Mouse (Mus musculus) layer of hippocampus, adult 18-20 months (tissue): ENCODE data around the gene Olfr707. TPM values are rescaled to one million over a fixed set of nuclear protein-coding genes. Genes with fewer than 3 reads are reported as not detected.
"Not testable (repeated sequence)": the region's sequence is repeated elsewhere in the genome, so short reads cannot be mapped to it uniquely, and the experiment has no call there.

Experiments used
- DNase-seq, 2 experiments: peaks; one replicate each; pipeline ENCODE4 v3.0.0; 2022; ENCODE audit warnings: low spot score in 2 of 2
- long read RNA-seq: library from polyadenylated mRNA; stranded (forward); transcript quantifications from one replicate; pipeline ENCODE4 v2.0.0, GENCODE M21; 2021
- total RNA-seq, 2 experiments: library from RNA; stranded (reverse); gene quantifications; 2 replicates each; pipeline ENCODE4 v1.2.3; 2021

The Olfr707 gene
- not detected for total RNA-seq
- long read RNA-seq = 0 reads

DNA sequence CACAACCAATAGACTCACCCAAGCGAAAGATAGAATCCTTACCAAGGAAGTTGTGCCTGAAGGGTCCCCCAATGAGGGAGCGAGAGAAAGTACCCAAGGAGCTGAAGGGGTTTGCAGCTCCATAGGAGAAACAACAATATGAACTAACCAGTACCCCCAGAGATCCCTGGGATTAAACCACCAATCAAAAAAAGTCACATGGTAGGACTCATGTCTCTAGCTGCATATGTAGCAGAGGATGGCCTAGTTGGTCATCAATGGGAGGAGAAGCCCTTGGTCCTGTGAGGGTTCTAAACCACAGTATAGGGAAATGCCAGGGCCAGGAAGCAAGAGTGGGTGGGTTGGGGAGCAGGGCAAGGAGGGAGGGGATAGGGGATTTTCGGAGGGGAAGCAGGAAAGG lies at the start of gene Olfr707:
Gene Olfr707, minus strand, starts transcription at position 101 of the 400 bp plus-strand sequence.
- not testable (repeated sequence) for DNase-seq

DNA sequence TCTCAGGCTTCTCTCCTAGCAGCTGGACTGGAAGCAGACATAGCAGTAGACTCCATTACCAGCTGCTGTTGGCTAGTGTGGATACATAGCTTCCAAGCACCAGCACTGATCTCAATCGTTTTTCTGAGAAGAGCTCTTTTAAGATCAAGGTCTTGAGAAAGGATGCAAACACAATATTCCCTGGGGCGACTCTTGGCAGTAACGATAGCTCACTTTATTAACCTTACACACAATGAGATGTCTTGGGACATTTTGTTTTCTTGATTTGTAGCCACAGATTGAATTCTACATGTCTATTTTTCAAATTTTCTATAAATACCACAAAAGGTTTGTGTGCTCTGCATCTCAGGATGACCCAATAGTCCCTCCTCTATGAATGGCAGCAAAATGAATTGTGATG lies 47.2 kb upstream of the Olfr707 start, which contains the start of gene Olfr710:
Gene Olfr710, minus strand, starts transcription at position 101 of the 400 bp plus-strand sequence.
- no peak for DNase-seq

DNA sequence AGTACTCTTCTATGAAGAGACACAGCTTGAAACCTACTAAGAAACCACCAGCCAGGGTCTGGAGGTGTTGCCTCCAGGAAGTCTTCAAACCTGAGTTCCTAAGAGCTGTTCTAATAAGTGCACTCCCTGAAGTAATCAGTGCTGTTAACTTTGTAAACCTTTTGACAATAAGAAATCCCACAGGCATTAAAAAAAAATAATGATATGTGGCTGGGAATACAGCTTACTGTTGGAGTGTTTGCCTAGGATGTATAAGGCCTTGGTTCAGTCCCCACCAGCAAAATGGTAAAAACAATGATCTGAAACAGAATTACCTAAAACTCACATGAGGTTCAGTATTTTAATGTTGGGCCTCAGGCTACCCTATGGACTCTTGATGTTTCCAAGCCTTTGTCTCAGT lies 31.1 kb upstream of the Olfr707 start, which contains the start of gene Olfr709-ps1:
Gene Olfr709-ps1, minus strand, starts transcription at position 101 of the 400 bp plus-strand sequence.
- no peak for DNase-seq

DNA sequence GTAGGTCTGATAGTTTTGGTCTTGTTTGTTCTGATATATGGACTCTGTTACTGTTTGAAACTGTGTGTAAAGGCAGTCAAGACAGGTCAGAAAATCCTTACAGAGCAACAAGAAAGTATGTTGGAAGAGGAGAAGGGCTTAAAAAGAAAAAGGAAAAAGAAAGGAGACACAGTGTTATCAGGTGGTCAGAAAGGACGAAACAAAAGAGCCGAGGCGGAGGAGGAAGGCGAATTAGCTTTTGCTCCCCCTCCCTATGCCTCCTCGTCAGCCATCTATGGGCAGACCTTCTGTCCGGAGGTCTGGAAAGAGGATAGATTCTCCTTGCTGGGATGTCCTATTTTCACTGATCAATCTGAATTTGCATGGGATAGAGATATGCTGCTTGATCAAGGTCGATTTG lies 19.9 kb upstream of the Olfr707 start:
- DNase-seq = not testable (repeated sequence)

DNA sequence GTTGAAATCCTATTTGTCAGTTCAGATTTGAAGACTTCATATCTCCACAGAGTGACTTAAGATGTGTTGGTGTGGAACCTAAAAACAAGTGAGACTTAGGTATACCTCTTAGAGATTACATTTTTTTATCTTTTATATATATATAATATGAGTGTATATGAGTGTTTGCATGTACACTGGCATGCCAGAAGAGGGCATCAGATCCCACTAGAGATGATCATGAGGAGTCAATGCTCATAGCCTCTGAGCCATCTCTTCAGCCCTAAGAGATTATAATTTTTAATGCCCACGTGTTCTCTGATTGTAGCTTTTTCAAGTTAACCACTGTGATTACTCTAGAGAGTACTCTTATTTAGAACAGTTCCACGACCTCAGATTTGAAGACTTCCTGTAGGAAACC lies 6.6 kb upstream of the Olfr707 start, which contains the start of gene Olfr1532-ps1:
Gene Olfr1532-ps1, plus strand, starts transcription at position 326 of the 400 bp plus-strand sequence.
- DNase-seq = no peak

DNA sequence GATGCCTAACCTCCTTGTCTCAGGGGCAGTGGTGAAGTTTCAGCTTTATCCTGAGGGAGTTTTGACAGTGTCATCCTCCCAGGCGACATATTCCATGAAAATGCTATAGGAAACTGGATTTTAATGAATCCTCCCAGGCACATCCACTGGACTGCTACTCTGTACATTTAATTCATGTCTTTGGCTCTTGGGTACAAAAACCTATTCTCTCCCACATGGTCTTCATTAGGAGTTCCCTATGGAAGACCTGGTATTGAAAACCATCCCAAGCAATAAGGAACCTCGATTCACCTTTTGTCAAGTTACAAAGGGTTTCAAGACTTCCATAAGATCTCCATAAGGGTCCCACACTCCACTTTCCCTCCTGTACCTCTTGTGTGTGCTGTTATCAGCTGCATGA lies 13.0 kb downstream of the Olfr707 start, which contains the start of gene Olfr706:
Gene Olfr706, minus strand, starts transcription at position 101 of the 400 bp plus-strand sequence.
- no peak for DNase-seq

DNA sequence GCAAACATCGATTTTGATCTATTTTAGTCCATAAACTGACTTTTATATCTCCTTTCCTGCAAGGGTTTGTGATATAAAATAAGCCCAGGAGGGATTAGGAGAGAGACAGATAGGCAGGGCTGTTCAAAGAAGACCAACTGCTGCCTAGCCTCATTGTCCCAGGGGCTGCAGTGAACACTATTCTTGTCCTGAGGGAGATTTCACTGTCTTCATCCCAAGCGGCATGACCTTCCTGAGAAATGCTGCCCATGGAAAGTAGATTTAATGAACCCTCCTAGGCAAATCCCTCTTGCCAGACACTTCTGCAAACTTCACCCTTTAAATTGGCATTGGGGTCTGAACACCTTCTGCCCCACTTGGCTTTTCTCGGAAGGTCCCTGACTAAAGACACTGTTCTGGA lies 24.2 kb downstream of the Olfr707 start, which contains the start of gene Olfr705:
Gene Olfr705, minus strand, starts transcription at position 101 of the 400 bp plus-strand sequence.
- no peak for DNase-seq

DNA sequence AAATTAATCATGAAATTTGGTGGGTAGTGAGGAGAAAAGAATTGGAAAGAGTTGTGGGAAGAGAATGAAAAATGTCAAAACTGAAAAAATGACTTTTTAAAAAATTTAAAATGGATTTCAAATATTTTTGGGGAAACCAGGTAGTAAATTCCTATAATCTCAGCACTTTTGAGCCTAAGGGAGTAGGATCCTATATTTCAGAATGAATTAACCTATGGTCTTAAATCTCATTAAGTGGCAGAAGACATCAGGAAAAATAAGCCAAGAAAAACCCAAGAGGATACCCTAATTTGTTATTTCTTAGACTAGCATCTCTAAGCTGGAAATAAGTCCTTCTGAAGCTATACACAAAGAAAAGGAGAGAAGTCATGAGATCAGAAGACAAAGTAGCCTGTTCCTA lies 38.2 kb downstream of the Olfr707 start, which contains the start of gene Olfr704:
Gene Olfr704, plus strand, starts transcription at position 301 of the 400 bp plus-strand sequence.
- DNase-seq = no peak

DNA sequence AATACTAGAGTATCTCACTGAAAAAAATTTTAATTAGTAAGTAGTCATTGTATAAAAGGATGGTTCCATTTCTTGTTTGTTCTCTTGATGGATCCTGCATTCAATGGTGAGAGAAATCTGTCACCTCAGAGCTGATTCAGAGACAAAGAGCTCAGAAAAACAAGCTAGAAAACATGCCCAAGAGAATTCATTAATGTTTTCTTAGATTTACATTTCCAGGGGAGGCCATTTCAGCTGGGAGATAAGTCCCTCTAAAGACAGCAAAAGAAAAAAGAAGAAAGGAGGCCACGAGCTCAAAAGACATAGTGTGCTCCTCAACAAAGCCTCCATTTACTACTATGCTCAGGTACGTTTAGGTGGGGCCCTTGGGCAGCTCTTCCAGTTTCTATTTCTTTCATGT lies 58.0 kb downstream of the Olfr707 start, which contains the start of gene Olfr703:
Gene Olfr703, plus strand, starts transcription at position 301 of the 400 bp plus-strand sequence.
- no peak for DNase-seq

Other genes starting within 250 kb of the Olfr707 start
- not detected for gene Olfr693, start 220.7 kb downstream of the Olfr707 start, total RNA-seq
- gene Olfr694, start 209.4 kb downstream of the Olfr707 start, total RNA-seq = not detected
- gene Olfr695, start 184.8 kb downstream of the Olfr707 start, total RNA-seq = not detected
- gene Olfr697, start 158.8 kb downstream of the Olfr707 start, total RNA-seq = not detected
- not detected for gene Olfr698, start 145.8 kb downstream of the Olfr707 start, total RNA-seq
- not detected for gene Olfr699, start 108.0 kb downstream of the Olfr707 start, total RNA-seq
- not detected for gene Olfr700, start 92.4 kb downstream of the Olfr707 start, total RNA-seq
- not detected for gene Olfr701, start 87.1 kb downstream of the Olfr707 start, total RNA-seq
- gene Olfr702, start 67.3 kb downstream of the Olfr707 start, total RNA-seq = not detected
- not detected for gene Olfr703, start 57.9 kb downstream of the Olfr707 start, total RNA-seq
- gene Olfr704, start 38.1 kb downstream of the Olfr707 start, total RNA-seq = not detected
- not detected for gene Olfr705, start 24.4 kb downstream of the Olfr707 start, total RNA-seq
- not detected for gene Olfr706, start 13.1 kb downstream of the Olfr707 start, total RNA-seq
- gene Olfr1532-ps1, start 6.8 kb upstream of the Olfr707 start, total RNA-seq = not detected
- not detected for gene Olfr709-ps1, start 31.0 kb upstream of the Olfr707 start, total RNA-seq
- not detected for gene Olfr710, start 47.1 kb upstream of the Olfr707 start, total RNA-seq
- not detected for gene Olfr6, start 62.7 kb upstream of the Olfr707 start, total RNA-seq
- not detected for gene Olfr711, start 74.2 kb upstream of the Olfr707 start, total RNA-seq
- not detected for gene Olfr2, start 104.8 kb upstream of the Olfr707 start, total RNA-seq
- not detected for gene Olfr713, start 129.9 kb upstream of the Olfr707 start, total RNA-seq
- gene Olfr714, start 169.7 kb upstream of the Olfr707 start, total RNA-seq = not detected
- gene Olfr17, start 192.0 kb upstream of the Olfr707 start, total RNA-seq = not detected
- not detected for gene Olfr715b, start 209.1 kb upstream of the Olfr707 start, total RNA-seq
- not detected for gene Olfr715, start 229.8 kb upstream of the Olfr707 start, total RNA-seq
- gene Olfr716, start 237.1 kb upstream of the Olfr707 start, total RNA-seq = not detected